Mouse (Mus musculus): ENCODE results near the gene Cisd1.

DNA sequence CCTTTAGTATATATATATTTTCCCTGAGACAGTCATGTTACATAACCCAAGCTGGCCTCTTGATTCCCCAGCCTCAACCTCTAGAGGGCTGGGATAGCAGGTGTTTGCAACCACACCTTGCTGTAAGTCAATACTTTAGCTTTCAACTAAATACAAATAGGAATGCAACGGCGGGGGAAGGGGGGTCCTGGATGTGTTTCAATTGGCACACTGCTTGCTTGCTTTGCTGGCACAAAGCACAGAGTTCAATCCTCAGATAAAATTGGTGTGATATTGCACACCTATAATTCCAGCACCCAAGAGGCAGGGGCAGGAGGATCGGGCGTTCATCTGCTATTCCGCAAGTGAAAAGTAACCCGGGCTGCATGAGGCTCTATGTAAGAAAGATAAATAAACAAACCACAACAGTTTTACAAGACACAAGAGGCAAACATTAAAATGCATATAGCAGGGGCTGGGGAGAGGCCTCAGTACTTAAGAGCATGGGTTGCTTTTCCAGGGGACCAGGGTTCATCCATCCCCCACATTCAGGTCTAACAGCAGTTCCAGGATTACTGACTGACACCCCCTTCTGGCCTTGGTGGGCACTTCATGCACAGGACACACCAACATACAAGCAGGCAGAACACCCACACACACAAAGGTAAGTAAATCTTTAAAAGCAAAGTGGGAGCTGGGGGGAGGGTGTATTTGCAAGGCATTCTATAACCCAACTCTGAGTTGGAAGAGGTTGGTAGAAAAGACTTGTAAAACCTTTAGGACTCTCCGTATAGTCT, 2.5 kb downstream of the Cisd1 start:
- TF ChIP-seq CTCF (conservative IDR thresholded peaks at IDR 0.05; ENCODE audit: low read length) (peak; percentile 48), NANOG (IDR thresholded peaks at IDR 0.05; ENCODE audit: borderline replicate concordance, low read length) (no peak), POU5F1 (IDR thresholded peaks at IDR 0.05; ENCODE audit: borderline replicate concordance, low read length) (no peak)

Measured in E14TG2a.4 (cell line).